Mouse (Mus musculus) kidney, embryonic 15.5 days (tissue): ENCODE results near the gene Slc1a1. TPM values are rescaled to one million over a fixed set of nuclear protein-coding genes. Genes with fewer than 3 reads are reported as not detected.

Experiments
- ATAC-seq: fragments of 200-750 bp; cut with Nextera tagmentation; replicated peaks from 2 replicates; pipeline ENCODE4 v1.8.0; 2017; ENCODE audit warnings: moderate TSS enrichment; ENCODE audit not compliant: low FRiP score
- H3K27ac ChIP-seq: fragments of 300-500 bp; sonication (generic); 2 replicates; pipeline ENCODE4 v1.5.1; 2015; ENCODE audit warnings: mild to moderate bottlenecking, inconsistent platforms
- H3K27me3 ChIP-seq: fragments of 300-500 bp; sonication (generic); 2 replicates; pipeline ENCODE4 v1.6.1; 2015; ENCODE audit warnings: inconsistent platforms
- H3K36me3 ChIP-seq: fragments of 300-500 bp; sonication (generic); 2 replicates; pipeline ENCODE4 v1.6.1; 2015; ENCODE audit warnings: inconsistent platforms
- H3K4me1 ChIP-seq: fragments of 300-500 bp; sonication (generic); 2 replicates; pipeline ENCODE4 v1.6.1; 2015; ENCODE audit warnings: inconsistent platforms
- H3K4me2 ChIP-seq: fragments of 300-500 bp; sonication (generic); 2 replicates; pipeline ENCODE4 v1.6.1; 2015; ENCODE audit warnings: moderate library complexity, mild to moderate bottlenecking, inconsistent platforms
- H3K4me3 ChIP-seq: fragments of 300-500 bp; sonication (generic); replicated peaks from 2 replicates; pipeline ENCODE4 v1.5.1; 2015; ENCODE audit warnings: mild to moderate bottlenecking, inconsistent platforms
- H3K9ac ChIP-seq: fragments of 300-500 bp; sonication (generic); 2 replicates; pipeline ENCODE4 v1.6.1; 2015; ENCODE audit warnings: mild to moderate bottlenecking, inconsistent platforms
- H3K9me3 ChIP-seq: fragments of 300-500 bp; sonication (generic); replicated peaks from 2 replicates; pipeline ENCODE4 v1.6.1; 2016; ENCODE audit warnings: inconsistent platforms
- WGBS: fragments of 180-500 bp; shearing (Covaris S2); methylation state at CpG from one replicate; pipeline ENCODE4 v1.1.7; 2015; ENCODE audit warnings: mixed read lengths; 5-methylcytosine and 5-hydroxymethylcytosine counted together
- polyA plus RNA-seq: library from polyadenylated mRNA; unstranded; fragments of >200 nt; fragmentation: Nextera tagmentation; extraction: Ambion mirVana; gene quantifications from 2 replicates; pipeline ENCODE4 v1.2.1, GENCODE M21; 2015

Slc1a1 gene
- polyA plus RNA-seq, 1 experiment from 2014 or later: 3.9 TPM

DNA sequence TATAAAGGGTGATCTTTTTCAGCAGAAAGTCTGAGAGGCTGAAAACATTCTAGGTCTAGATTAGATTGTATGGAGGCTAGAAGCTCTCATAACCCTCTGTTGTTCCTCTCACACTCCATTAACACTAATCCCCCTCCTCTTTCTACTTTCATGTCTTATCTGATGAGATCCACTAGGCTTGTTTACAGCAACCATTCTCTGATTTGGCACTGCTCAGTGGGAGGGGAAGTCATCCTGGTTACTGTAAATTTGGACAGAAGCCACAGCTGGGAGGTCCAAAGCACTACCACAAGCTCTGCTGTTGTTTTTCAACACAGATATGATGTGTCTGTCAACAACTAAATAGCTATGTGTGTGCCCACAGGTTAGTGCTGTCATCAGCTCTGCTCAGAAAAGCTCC lies 3.5 kb upstream of the Slc1a1 start:
- Histone ChIP-seq H3K4me2 (no peak overlapping the region), H3K27me3 (peaks cover 26% of the 10 kb centered on the region), H3K4me3 (no peak overlapping the region), H3K4me1 (peaks cover 26% of the 10 kb centered on the region), H3K36me3 (no peaks in the 10 kb centered on the region), H3K27ac (no peak overlapping the region), H3K9me3 (no peaks in the 10 kb centered on the region), H3K9ac (no peak overlapping the region)
- no peak for ATAC-seq

GRCm38 (mm10) chr19:28832605-28833004 lies 2.2 kb upstream of the Slc1a1 start:
- H3K4me2 ChIP-seq: no peak overlapping the region
- peaks cover 24% of the 10 kb centered on the region for H3K4me1 ChIP-seq
- H3K27ac ChIP-seq: no peak overlapping the region
- no peaks in the 10 kb centered on the region for H3K36me3 ChIP-seq
- H3K4me3 ChIP-seq: no peak overlapping the region
- no peaks in the 10 kb centered on the region for H3K9me3 ChIP-seq
- H3K9ac ChIP-seq: no peak overlapping the region
- 76% methylated on average over 3 of the region's 3 CpGs for WGBS
- ATAC-seq: no peak
- peaks cover 34% of the 10 kb centered on the region for H3K27me3 ChIP-seq

GRCm38 (mm10) chr19:28834388-28834787 lies 461 bp upstream of the Slc1a1 start:
- no peaks in the 10 kb centered on the region for H3K36me3 ChIP-seq
- H3K9ac ChIP-seq: no peak overlapping the region
- peak; percentile 25; the same call in 1 of the 2 replicates for ATAC-seq
- no peaks in the 10 kb centered on the region for H3K9me3 ChIP-seq
- peak overlapping the region; percentile 94 for H3K4me2 ChIP-seq
- H3K4me1 ChIP-seq: peaks cover 19% of the 10 kb centered on the region
- H3K27ac ChIP-seq: no peak overlapping the region
- H3K4me3 ChIP-seq: peak overlapping the region; percentile 54
- 11% methylated on average over 10 of the region's 10 CpGs for whole genome bisulfite sequencing
- peaks cover 34% of the 10 kb centered on the region for H3K27me3 ChIP-seq

GRCm38 (mm10) chr19:28835500-28835864 lies 633 bp downstream of the Slc1a1 start:
- no peak overlapping the region for H3K27ac ChIP-seq
- peak overlapping the region; percentile 54 for H3K4me3 ChIP-seq
- H3K36me3 ChIP-seq: no peaks in the 10 kb centered on the region
- WGBS: 6% methylated on average over 9 of the region's 9 CpGs
- H3K9ac ChIP-seq: no peak overlapping the region
- peaks cover 34% of the 10 kb centered on the region for H3K27me3 ChIP-seq
- no peak for ATAC-seq
- no peaks in the 10 kb centered on the region for H3K9me3 ChIP-seq
- H3K4me2 ChIP-seq: peak overlapping the region; percentile 94
- H3K4me1 ChIP-seq: peaks cover 21% of the 10 kb centered on the region

GRCm38 (mm10) chr19:28836116-28836515 lies 1.3 kb downstream of the Slc1a1 start:
- ATAC-seq: no peak

GRCm38 (mm10) chr19:28836651-28837410 lies 2.0 kb downstream of the Slc1a1 start:
- Histone ChIP-seq H3K4me3 (no peak overlapping the region), H3K27ac (no peak overlapping the region; the same call in 1 of the 2 replicates), H3K9ac (no peak overlapping the region), H3K4me1 (peaks cover 21% of the 10 kb centered on the region), H3K4me2 (no peak overlapping the region), H3K9me3 (no peaks in the 10 kb centered on the region), H3K36me3 (no peaks in the 10 kb centered on the region), H3K27me3 (peaks cover 34% of the 10 kb centered on the region)
- no peak for ATAC-seq
- WGBS: 67% methylated on average over 11 of the region's 11 CpGs

More at GRCm38 (mm10) chr19:28836116-28836515, 1.3 kb downstream of the Slc1a1 start:
- peaks cover 34% of the 10 kb centered on the region for H3K27me3 ChIP-seq
- WGBS: 38% methylated on average over 3 of the region's 3 CpGs
- H3K9ac ChIP-seq: no peak overlapping the region
- H3K4me2 ChIP-seq: peak overlapping the region; percentile 94; the same call in 1 of the 2 replicates
- H3K27ac ChIP-seq: no peak overlapping the region
- no peak overlapping the region for H3K4me3 ChIP-seq
- H3K4me1 ChIP-seq: peaks cover 21% of the 10 kb centered on the region
- no peaks in the 10 kb centered on the region for H3K9me3 ChIP-seq
- H3K36me3 ChIP-seq: no peaks in the 10 kb centered on the region

GRCm38 (mm10) chr19:28838796-28839195 lies 3.9 kb downstream of the Slc1a1 start:
- 84% methylated on average over 2 of the region's 2 CpGs for WGBS
- Histone ChIP-seq H3K27ac (no peak overlapping the region), H3K9me3 (no peaks in the 10 kb centered on the region)

GRCm38 (mm10) chr19:28844946-28845710 lies 10.3 kb downstream of the Slc1a1 start:
- no peak for ATAC-seq
- Histone ChIP-seq H3K9me3 (no peaks in the 10 kb centered on the region), H3K4me3 (no peak overlapping the region), H3K27me3 (no peaks in the 10 kb centered on the region), H3K36me3 (no peaks in the 10 kb centered on the region), H3K4me1 (no peaks in the 10 kb centered on the region), H3K9ac (no peak overlapping the region), H3K4me2 (no peak overlapping the region), H3K27ac (no peak overlapping the region)
- WGBS: 60% methylated on average over 8 of the region's 8 CpGs

More at GRCm38 (mm10) chr19:28838796-28839195, 3.9 kb downstream of the Slc1a1 start:
- no peaks in the 10 kb centered on the region for H3K36me3 ChIP-seq
- H3K4me3 ChIP-seq: no peak overlapping the region
- ATAC-seq: no peak
- H3K9ac ChIP-seq: no peak overlapping the region
- peaks cover 32% of the 10 kb centered on the region for H3K27me3 ChIP-seq
- H3K4me2 ChIP-seq: no peak overlapping the region
- peaks cover 21% of the 10 kb centered on the region for H3K4me1 ChIP-seq

DNA sequence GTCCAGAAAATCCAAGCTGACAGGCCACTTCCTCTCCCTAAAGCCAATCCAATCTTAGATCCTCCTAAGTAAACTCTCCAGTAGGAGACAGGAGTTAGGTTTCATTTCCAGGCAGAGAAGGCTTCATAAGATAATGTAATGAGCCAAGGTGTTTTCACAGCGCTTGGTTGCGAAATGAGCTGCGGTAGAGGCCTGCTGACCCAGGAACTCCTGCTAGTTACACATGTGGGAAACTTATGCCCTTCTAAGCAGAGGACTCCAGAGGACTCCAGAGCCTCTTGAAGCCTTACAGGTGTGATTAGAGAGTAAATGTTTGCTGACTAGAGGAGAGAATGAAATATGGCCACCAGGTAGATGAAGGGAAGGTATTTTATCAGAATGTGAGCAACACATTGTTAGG lies 15.7 kb downstream of the Slc1a1 start:
- 70% methylated on average over 3 of the region's 3 CpGs for WGBS

GRCm38 (mm10) chr19:28852001-28852400 lies 17.2 kb downstream of the Slc1a1 start:
- H3K36me3 ChIP-seq: no peaks in the 10 kb centered on the region
- H3K9me3 ChIP-seq: no peaks in the 10 kb centered on the region
- no peaks in the 10 kb centered on the region for H3K27me3 ChIP-seq
- H3K9ac ChIP-seq: no peak overlapping the region
- H3K4me3 ChIP-seq: no peak overlapping the region
- ATAC-seq: no peak
- H3K27ac ChIP-seq: no peak overlapping the region
- H3K4me2 ChIP-seq: no peak overlapping the region
- H3K4me1 ChIP-seq: no peaks in the 10 kb centered on the region
- WGBS: 93% methylated on average over 3 of the region's 3 CpGs

More for the DNA sequence above, 15.7 kb downstream of the Slc1a1 start:
- Histone ChIP-seq H3K4me2 (no peak overlapping the region), H3K4me3 (no peak overlapping the region), H3K27me3 (no peaks in the 10 kb centered on the region), H3K4me1 (no peaks in the 10 kb centered on the region), H3K36me3 (no peaks in the 10 kb centered on the region), H3K9me3 (no peaks in the 10 kb centered on the region), H3K9ac (no peak overlapping the region), H3K27ac (no peak overlapping the region)
- no peak for ATAC-seq

- ATAC-seq: no peak
- Histone ChIP-seq H3K4me2 (no peak overlapping the region), H3K9ac (no peak overlapping the region), H3K36me3 (no peaks in the 10 kb centered on the region), H3K4me1 (no peaks in the 10 kb centered on the region), H3K9me3 (no peaks in the 10 kb centered on the region), H3K4me3 (no peak overlapping the region), H3K27me3 (no peaks in the 10 kb centered on the region), H3K27ac (no peak overlapping the region)
- 63% methylated on average over 1 of the region's 1 CpGs for WGBS
Measured at GRCm38 (mm10) chr19:28854831-28855230, 20.0 kb downstream of the Slc1a1 start.

DNA sequence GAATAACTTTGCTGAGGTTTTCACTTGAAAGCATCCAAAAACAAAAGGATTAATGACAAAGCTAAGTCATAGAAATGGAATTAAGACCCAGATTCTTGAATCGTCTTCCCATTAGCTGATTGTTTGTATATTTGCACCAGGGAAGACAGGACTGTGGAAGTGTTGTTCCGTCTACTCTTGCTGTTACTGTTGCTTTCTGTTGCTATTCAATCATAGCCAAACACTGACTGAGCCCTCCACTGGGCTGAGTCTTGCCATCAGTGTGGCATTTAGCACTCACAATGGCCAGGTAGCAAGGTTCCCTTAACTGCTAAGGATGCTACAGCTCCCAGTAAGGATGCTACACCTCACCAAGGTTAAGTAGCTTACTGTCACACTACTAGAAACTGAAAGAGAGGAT lies 25.4 kb downstream of the Slc1a1 start:
- no peak overlapping the region for H3K9ac ChIP-seq
- no peak overlapping the region for H3K27ac ChIP-seq
- no peak overlapping the region for H3K4me3 ChIP-seq
- H3K36me3 ChIP-seq: no peaks in the 10 kb centered on the region
- ATAC-seq: no peak
- no peaks in the 10 kb centered on the region for H3K27me3 ChIP-seq
- 93% methylated on average over 2 of the region's 2 CpGs for WGBS
- H3K4me2 ChIP-seq: no peak overlapping the region
- no peaks in the 10 kb centered on the region for H3K4me1 ChIP-seq
- H3K9me3 ChIP-seq: no peaks in the 10 kb centered on the region
